Mouse (Mus musculus) olfactory bulb, adult 2 months (tissue): ENCODE results near the gene Fgf5. TPM values are rescaled to one million over a fixed set of nuclear protein-coding genes. Genes with fewer than 3 reads are reported as not detected.

ENCODE experiments used
- H3K27ac ChIP-seq: fragments of 200-500 bp; 2 replicates; pipeline ENCODE4 v1.5.1; 2012; ENCODE audit warnings: low read depth, low read length; ENCODE audit not compliant: insufficient read depth
- H3K4me1 ChIP-seq: fragments of 200-500 bp; 2 replicates; pipeline ENCODE4 v1.6.1; 2012; ENCODE audit warnings: low read length; ENCODE audit not compliant: control insufficient read depth, insufficient read depth
- H3K4me3 ChIP-seq: fragments of 200-500 bp; 2 replicates; pipeline ENCODE4 v1.5.1; 2012; ENCODE audit warnings: mild to moderate bottlenecking, low read depth, low read length, moderate library complexity; ENCODE audit not compliant: insufficient read depth
- CTCF ChIP-seq: fragments of 200-500 bp; IDR thresholded peaks from 2 replicates; pipeline ENCODE4 v1.5.1; 2012; ENCODE audit warnings: low read depth, mild to moderate bottlenecking, low read length, moderate library complexity; ENCODE audit not compliant: insufficient read depth
- POLR2A ChIP-seq: fragments of 200-500 bp; IDR thresholded peaks from 2 replicates; pipeline ENCODE4 v1.6.1; 2012; ENCODE audit warnings: mild to moderate bottlenecking, low read depth, low read length, moderate library complexity; ENCODE audit not compliant: insufficient read depth
- WGBS: fragments of 180-500 bp; shearing (Covaris S2); methylation state at CpG from one replicate; pipeline ENCODE4 v1.1.7; 2018; 5-methylcytosine and 5-hydroxymethylcytosine counted together
- polyA plus RNA-seq: library from polyadenylated mRNA; stranded (reverse); fragments of >200 nt; gene quantifications from 2 replicates; pipeline ENCODE4 v1.2.4, GENCODE M21; 2012; ENCODE audit warnings: low replicate concordance; ENCODE audit not compliant: missing spikeins, insufficient read depth, insufficient read length

Gene Fgf5
- polyA plus RNA-seq, 1 experiment: not detected

DNA sequence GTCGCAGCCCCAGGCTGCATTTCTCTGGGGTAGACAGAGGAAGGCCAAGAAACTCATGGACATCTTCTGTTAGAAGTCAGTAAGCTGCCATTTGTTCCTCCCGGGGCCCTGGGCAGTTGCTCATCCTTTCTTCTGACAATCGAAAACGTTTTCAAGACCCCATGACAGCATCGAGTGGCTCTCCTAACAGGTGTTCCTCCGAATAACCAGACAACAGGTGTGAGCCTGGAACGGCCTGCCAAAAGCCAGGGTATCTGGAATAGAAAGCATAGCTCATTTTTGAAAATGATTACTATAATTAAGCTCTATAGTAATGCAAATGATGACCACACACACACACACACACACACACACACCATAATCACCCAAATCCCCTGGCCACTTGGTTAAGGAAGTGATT, 7.2 kb upstream of the Fgf5 start:
- Histone ChIP-seq H3K4me3 (no peak overlapping the region), H3K27ac (no peak overlapping the region), H3K4me1 (no peaks in the 10 kb centered on the region)
- TF ChIP-seq CTCF (no peak), POLR2A (no peak)
- 58% methylated on average over 7 of the region's 7 CpGs for WGBS

GRCm38 (mm10) chr5:98247516-98247915, 6.5 kb upstream of the Fgf5 start:
- WGBS: 49% methylated on average over 2 of the region's 2 CpGs
- no peak overlapping the region for H3K4me3 ChIP-seq
- no peak for TF ChIP-seq POLR2A
- TF ChIP-seq CTCF: no peak
- H3K4me1 ChIP-seq: no peaks in the 10 kb centered on the region
- H3K27ac ChIP-seq: no peak overlapping the region

GRCm38 (mm10) chr5:98253147-98253546, 837 bp upstream of the Fgf5 start:
- TF ChIP-seq POLR2A (no peak), CTCF (no peak)
- 55% methylated on average over 6 of the region's 6 CpGs for WGBS
- H3K4me1 ChIP-seq: peaks cover 13% of the 10 kb centered on the region
- H3K4me3 ChIP-seq: no peak overlapping the region
- H3K27ac ChIP-seq: no peak overlapping the region

GRCm38 (mm10) chr5:98255176-98255575, 1.2 kb downstream of the Fgf5 start:
- Histone ChIP-seq H3K4me1 (peaks cover 13% of the 10 kb centered on the region), H3K4me3 (no peak overlapping the region), H3K27ac (no peak overlapping the region)
- 13% methylated on average over 12 of the region's 12 CpGs for WGBS
- TF ChIP-seq POLR2A (no peak), CTCF (no peak)

DNA sequence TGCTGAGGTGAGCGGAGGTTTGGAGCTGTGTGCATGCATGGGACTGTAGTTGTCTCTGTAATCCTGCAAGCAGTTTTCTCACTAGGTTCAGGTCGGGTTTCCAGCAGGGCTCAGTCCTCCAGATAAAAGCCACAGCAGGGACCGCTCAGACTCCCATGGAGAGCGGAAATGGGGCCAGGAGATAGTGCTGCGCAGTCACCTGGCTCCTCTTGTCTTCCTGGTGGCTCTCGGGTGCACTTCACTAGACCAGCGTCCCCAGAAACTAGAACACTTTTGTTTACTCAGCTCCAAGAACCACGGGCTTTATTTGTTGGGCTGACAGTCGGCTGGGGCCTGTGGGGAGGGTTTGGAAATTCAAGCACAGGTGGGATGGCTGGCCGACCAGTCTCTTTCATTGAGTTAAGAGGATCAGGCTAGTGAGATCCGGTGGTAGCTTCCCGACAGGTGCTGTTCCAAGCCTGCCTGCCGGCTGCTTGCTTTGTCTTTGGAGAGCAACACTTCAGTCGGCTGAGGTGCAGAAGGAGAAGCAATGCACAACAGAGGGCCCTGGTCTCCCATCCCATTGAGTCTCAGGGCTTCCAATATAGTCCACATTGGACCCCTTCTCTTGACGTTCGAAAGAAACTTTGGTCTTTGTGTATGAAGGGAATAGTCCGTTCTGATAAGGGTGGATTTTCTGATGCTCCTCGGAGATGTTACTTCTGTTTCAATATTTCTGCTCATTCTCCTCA, 1.9 kb downstream of the Fgf5 start:
- 30% methylated on average over 18 of the region's 18 CpGs for WGBS
- Histone ChIP-seq H3K4me1 (peaks cover 13% of the 10 kb centered on the region), H3K4me3 (0 out of 2 replicates have a peak overlapping the region, but pooled peaks have one; percentile 4), H3K27ac (no peak overlapping the region)
- TF ChIP-seq POLR2A (no peak), CTCF (no peak)

DNA sequence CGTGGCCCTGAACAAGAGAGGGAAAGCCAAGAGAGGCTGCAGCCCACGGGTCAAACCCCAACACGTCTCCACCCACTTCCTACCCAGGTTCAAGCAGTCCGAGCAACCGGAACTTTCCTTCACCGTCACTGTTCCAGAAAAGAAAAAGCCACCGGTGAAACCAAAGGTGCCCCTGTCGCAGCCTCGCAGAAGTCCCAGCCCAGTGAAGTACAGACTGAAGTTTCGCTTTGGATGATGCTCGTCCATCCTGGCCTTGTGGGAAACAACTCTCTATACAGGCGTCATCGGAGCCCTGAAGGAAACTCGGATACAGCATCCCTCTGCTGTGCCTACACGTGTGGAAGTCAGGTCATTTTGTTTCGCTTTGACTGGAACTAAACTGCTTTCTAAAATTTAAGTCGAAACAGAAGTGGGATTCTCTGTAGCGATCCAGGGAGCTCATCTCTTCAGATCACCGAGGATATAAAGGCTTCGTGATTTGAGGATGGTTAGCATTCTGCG, 21.4 kb downstream of the Fgf5 start:
- no peak overlapping the region for H3K4me3 ChIP-seq
- 87% methylated on average over 21 of the region's 21 CpGs for WGBS
- TF ChIP-seq CTCF (no peak), POLR2A (no peak)
- no peaks in the 10 kb centered on the region for H3K4me1 ChIP-seq
- no peak overlapping the region for H3K27ac ChIP-seq

- 23% methylated on average over 9 of the region's 9 CpGs for WGBS
- no peak overlapping the region for H3K4me3 ChIP-seq
- H3K27ac ChIP-seq: no peak overlapping the region
- peaks cover 3% of the 10 kb centered on the region; the same call in 1 of the 2 replicates for H3K4me1 ChIP-seq
- TF ChIP-seq CTCF (no peak), POLR2A (no peak)
Measured at GRCm38 (mm10) chr5:98281993-98282392, 28.0 kb downstream of the Fgf5 start.

- H3K4me3 ChIP-seq: no peak overlapping the region
- TF ChIP-seq CTCF (no peak), POLR2A (no peak)
- H3K4me1 ChIP-seq: peaks cover 3% of the 10 kb centered on the region; the same call in 1 of the 2 replicates
- no peak overlapping the region for H3K27ac ChIP-seq
- WGBS: 58% methylated on average over 17 of the region's 17 CpGs
Measured at GRCm38 (mm10) chr5:98283696-98284478, 29.9 kb downstream of the Fgf5 start.

DNA sequence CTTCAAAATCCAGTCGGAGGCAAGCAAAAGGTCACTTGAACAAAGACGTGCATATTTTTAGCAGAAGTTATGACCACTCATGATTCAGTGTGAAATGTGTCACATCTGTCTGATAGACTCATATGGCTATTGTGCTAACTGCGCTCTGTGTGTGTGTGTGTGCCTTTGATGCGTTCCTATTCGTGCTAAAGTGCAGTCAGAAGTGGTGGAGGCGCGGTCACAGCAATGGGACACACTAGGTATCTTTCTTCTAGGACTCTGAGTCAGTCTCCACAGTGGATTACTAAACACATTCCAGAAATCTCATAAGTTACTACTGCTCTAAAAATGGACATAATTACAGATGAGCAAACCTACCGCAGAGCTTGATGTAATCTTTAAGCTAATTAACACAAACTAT, 36.7 kb downstream of the Fgf5 start:
- Histone ChIP-seq H3K4me1 (no peaks in the 10 kb centered on the region), H3K4me3 (no peak overlapping the region), H3K27ac (no peak overlapping the region)
- TF ChIP-seq POLR2A (no peak), CTCF (no peak)
- 77% methylated on average over 8 of the region's 8 CpGs for WGBS

DNA sequence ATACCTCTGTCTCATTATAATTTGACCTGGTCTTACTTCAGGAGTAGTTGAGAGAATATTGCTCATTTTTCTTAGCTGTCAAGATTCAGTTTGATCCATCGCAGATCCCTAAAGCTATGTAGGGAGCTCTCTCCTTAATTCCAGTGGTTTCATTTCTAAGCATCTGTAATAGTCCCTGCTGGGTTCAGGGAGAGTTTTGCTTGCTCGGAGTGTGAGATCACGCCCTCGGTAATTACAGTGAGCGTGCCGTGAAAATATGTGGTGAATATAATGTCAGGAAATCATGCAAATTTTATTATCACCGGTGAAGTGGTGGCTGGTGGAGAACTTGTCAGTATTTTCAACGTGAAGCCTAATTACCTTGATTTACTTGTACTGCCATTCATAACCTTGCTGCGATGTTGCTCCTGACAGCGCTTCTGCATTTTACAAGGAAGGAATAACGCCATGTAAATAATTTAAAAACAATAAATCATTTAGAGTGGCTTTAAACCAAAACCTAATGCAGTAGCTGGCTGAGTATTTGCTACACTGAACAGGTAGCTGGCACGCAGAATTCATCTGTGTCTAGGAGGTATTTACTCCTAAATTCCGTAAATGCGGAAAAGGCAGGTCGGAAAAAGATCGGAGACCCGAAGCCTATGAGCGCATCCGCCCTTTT, 38.5 kb downstream of the Fgf5 start:
- TF ChIP-seq CTCF (no peak), POLR2A (no peak)
- no peaks in the 10 kb centered on the region for H3K4me1 ChIP-seq
- H3K27ac ChIP-seq: no peak overlapping the region
- 3% methylated on average over 19 of the region's 19 CpGs for WGBS
- H3K4me3 ChIP-seq: no peak overlapping the region
